Mouse (Mus musculus): ENCODE data around the gene Thrsp. TPM values are rescaled to one million over a fixed set of nuclear protein-coding genes. Genes with fewer than 3 reads are reported as not detected.
A peak's percentile ranks its signal among the peaks of the same experiment; 100 is the strongest.
"Not testable (repeated sequence)": the region's sequence is repeated elsewhere in the genome, so short reads cannot be mapped to it uniquely, and the experiment has no call there.

Gene Thrsp
- 10 to 100 TPM; 19.2 to 21.8 TPM for total RNA-seq (2021)
- long read RNA-seq, experiment 1, transcript Thrsp-201 (2 exons, 1,277 nt), result major isoform, 25 of 39 reads
- long read RNA-seq, experiment 1, partial matches to known transcripts, result 13 of 39 reads
- long read RNA-seq, experiment 1, other reads (novel, unspliced or antisense), result 1 of 39 reads
- long read RNA-seq, experiment 2, transcript Thrsp-201 (2 exons, 1,277 nt), result major isoform, 16 of 21 reads
- long read RNA-seq, experiment 2, partial matches to known transcripts, result 5 of 21 reads
- long read RNA-seq, experiment 2, other reads (novel, unspliced or antisense), result 0 of 21 reads

- no peak for TF ChIP-seq CTCF (IDR thresholded peaks at IDR 0.05)
- peak within 1 kb of the TSS; percentile 74 for H3K27ac ChIP-seq
- intact Hi-C loops (cut with DNase I), result no loop called here
- DNase-seq (ENCODE audit: extremely low spot score in 1 of 2, low spot score in 2 of 2), result peak; percentile 57 to 63
- H3K4me3 ChIP-seq, result peak within 1 kb of the TSS; percentile 46
These were observed at the start of gene Thrsp for GRCm38 (mm10) chr7:97416906-97417777. Gene Thrsp (minus strand): TSS chr7:97417730.

- H3K4me3 ChIP-seq, result no peak overlapping the region
- TF ChIP-seq CTCF (IDR thresholded peaks at IDR 0.05), result no peak
- DNase-seq (ENCODE audit: extremely low spot score in 1 of 2, low spot score in 2 of 2), result no peak
- intact Hi-C loops (cut with DNase I), result no loop called here
- no peak overlapping the region for H3K27ac ChIP-seq
These were observed 38.0 kb upstream of the Thrsp start for GRCm38 (mm10) chr7:97455577-97455976.

GRCm38 (mm10) chr7:97454795-97455194 lies 37.3 kb upstream of the Thrsp start:
- DNase-seq (ENCODE audit: extremely low spot score in 1 of 2, low spot score in 2 of 2), result no peak
- Histone ChIP-seq H3K27ac (no peak overlapping the region), H3K4me3 (no peak overlapping the region)
- intact Hi-C loops (cut with DNase I), result no loop called here
- TF ChIP-seq CTCF (IDR thresholded peaks at IDR 0.05), result no peak

GRCm38 (mm10) chr7:97453141-97453921 lies 35.8 kb upstream of the Thrsp start:
- no peak overlapping the region for H3K27ac ChIP-seq
- TF ChIP-seq CTCF (IDR thresholded peaks at IDR 0.05), result no peak
- peak overlapping the region; percentile 25; the same call in 1 of the 2 replicates for H3K4me3 ChIP-seq
- peak in 1 of 2 experiments; percentile 12 for DNase-seq (ENCODE audit: extremely low spot score in 1 of 2, low spot score in 2 of 2)
- intact Hi-C loops (cut with DNase I), result no loop called here

GRCm38 (mm10) chr7:97452196-97452595 lies 34.7 kb upstream of the Thrsp start:
- H3K27ac ChIP-seq, result no peak overlapping the region
- no peak overlapping the region for H3K4me3 ChIP-seq
- no peak for DNase-seq (ENCODE audit: extremely low spot score in 1 of 2, low spot score in 2 of 2)
- intact Hi-C loops (cut with DNase I), result no loop called here
- TF ChIP-seq CTCF (IDR thresholded peaks at IDR 0.05), result no peak

- DNase-seq (ENCODE audit: extremely low spot score in 1 of 2, low spot score in 2 of 2); H3K27ac ChIP-seq; intact Hi-C loops (cut with DNase I); H3K4me3 ChIP-seq: not testable (repeated sequence)
These were observed 33.5 kb upstream of the Thrsp start, which contains the start of gene Kctd14 for GRCm38 (mm10) chr7:97451023-97451422. Gene Kctd14 (plus strand): TSS chr7:97451323.

GRCm38 (mm10) chr7:97447050-97447531 lies 29.6 kb upstream of the Thrsp start:
- peak in 1 of 2 experiments; percentile 14 for DNase-seq (ENCODE audit: extremely low spot score in 1 of 2, low spot score in 2 of 2)
- intact Hi-C loops (cut with DNase I), result no loop called here

GRCm38 (mm10) chr7:97446171-97446925 lies 28.8 kb upstream of the Thrsp start:
- TF ChIP-seq CTCF (IDR thresholded peaks at IDR 0.05), result no peak
- Histone ChIP-seq H3K4me3 (no peak overlapping the region), H3K27ac (peak overlapping the region; percentile 76)
- intact Hi-C loops (cut with DNase I), result no loop called here
- DNase-seq (ENCODE audit: extremely low spot score in 1 of 2, low spot score in 2 of 2), result peak; percentile 81 to 88

More at GRCm38 (mm10) chr7:97447050-97447531, 29.6 kb upstream of the Thrsp start:
- peak overlapping the region; percentile 76 for H3K27ac ChIP-seq
- no peak; the same call in 1 of the 2 replicates for TF ChIP-seq CTCF (IDR thresholded peaks at IDR 0.05)
- H3K4me3 ChIP-seq, result no peak overlapping the region

DNA sequence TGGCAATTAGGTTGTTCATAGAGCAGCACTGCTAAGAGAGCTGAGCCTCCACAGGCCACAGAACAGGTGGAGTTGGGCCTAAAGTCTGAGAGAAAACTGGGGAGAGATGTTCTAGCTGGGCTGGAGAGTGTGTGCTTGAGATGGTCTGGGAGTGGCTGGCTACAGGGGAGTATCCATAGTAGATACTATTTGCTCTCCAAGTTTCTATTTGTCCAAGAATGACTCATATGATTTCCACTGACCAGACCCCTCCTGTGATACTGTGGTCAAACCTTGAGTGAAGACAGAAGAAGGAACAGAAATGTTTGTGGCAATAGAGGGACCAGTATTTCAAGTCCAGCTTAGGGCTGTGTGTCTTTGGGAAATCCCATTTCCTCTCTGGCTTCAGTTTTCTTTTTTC lies 21.5 kb upstream of the Thrsp start:
- TF ChIP-seq CTCF (IDR thresholded peaks at IDR 0.05), result no peak
- no peak overlapping the region for H3K27ac ChIP-seq
- DNase-seq (ENCODE audit: extremely low spot score in 1 of 2, low spot score in 2 of 2), result no peak
- intact Hi-C loops (cut with DNase I), result no loop called here
- H3K4me3 ChIP-seq, result no peak overlapping the region

DNA sequence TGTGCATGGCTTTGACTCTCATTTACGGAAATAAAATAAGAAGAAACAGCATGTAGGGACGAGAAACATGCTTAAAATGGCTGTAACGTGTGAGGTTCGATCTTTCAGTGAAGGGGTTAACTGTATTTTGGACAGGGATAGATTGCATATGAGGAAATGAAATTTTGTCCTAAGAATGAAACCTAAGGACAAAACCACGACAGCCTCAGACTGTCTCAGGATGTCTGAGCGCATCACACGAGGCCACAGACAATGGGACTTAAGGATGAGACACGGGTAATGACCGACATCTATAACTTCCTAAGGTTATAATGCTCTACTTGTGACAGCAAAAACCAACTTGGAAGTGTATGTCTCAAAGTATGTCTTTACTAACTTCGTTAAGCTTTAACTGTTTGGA lies 17.0 kb upstream of the Thrsp start:
- Histone ChIP-seq H3K27ac (no peak overlapping the region), H3K4me3 (no peak overlapping the region)
- TF ChIP-seq CTCF (IDR thresholded peaks at IDR 0.05), result no peak
- intact Hi-C loops (cut with DNase I), result no loop called here
- no peak for DNase-seq (ENCODE audit: extremely low spot score in 1 of 2, low spot score in 2 of 2)

GRCm38 (mm10) chr7:97433517-97433916 lies 16.0 kb upstream of the Thrsp start:
- H3K27ac ChIP-seq; H3K4me3 ChIP-seq; intact Hi-C loops (cut with DNase I); DNase-seq (ENCODE audit: extremely low spot score in 1 of 2, low spot score in 2 of 2): not testable (repeated sequence)
